Mouse (Mus musculus) olfactory bulb, adult 2 months (tissue): ENCODE measurements around the gene Tfec.

Experiments used
- CTCF ChIP-seq: fragments of 200-500 bp; IDR thresholded peaks from 2 replicates; pipeline ENCODE4 v1.5.1; 2012; ENCODE audit warnings: low read depth, mild to moderate bottlenecking, low read length, moderate library complexity; ENCODE audit not compliant: insufficient read depth
- POLR2A ChIP-seq: fragments of 200-500 bp; IDR thresholded peaks from 2 replicates; pipeline ENCODE4 v1.6.1; 2012; ENCODE audit warnings: mild to moderate bottlenecking, low read depth, low read length, moderate library complexity; ENCODE audit not compliant: insufficient read depth

- TF ChIP-seq CTCF (no peak), POLR2A (no peak)
These were observed 32.8 kb upstream of the Tfec start for GRCm38 (mm10) chr6:16931059-16931458.
